In genomic region chr5:92212231-92212630, GRCm38 (mm10) we compare ENCODE assay signal across 30 mouse cellular contexts. TPM values are rescaled to one million over a fixed set of nuclear protein-coding genes. Genes with fewer than 3 reads are reported as not detected.
DNase-seq lines count a peak whose midpoint lies in the region; ATAC-seq and TF ChIP-seq lines count a peak whose summit lies in the region.
"Had no signal": no experiment of that assay in that cellular context is flagged by ENCODE, and none has a peak within 500 bp of the region (broad histone marks: within the 10 kb centered on the region; RNA-seq: fewer than 3 reads in every experiment).

No protein-coding gene starts in this region.

- no peaks in the 10 kb centered on the region for H3K27me3 ChIP-seq in heart, adult 2 months (ENCODE audit: control insufficient read depth, insufficient read depth, low read length)
- no peaks in the 10 kb centered on the region for H3K27me3 ChIP-seq in kidney, adult 2 months (replicated peaks; ENCODE audit: control insufficient read depth, insufficient read depth, low read length)
- no peaks in the 10 kb centered on the region for H3K27me3 ChIP-seq in intestine, postnatal 0 days (replicated peaks; ENCODE audit: control insufficient read depth, insufficient read depth, low read length)
- H3K27me3 ChIP-seq: forebrain, embryonic 13.5 days; hindbrain, embryonic 12.5 days; hindbrain, embryonic 15.5 days had no signal

- no peak overlapping the region for H3K4me2 ChIP-seq in intestine, postnatal 0 days (replicated peaks; ENCODE audit: low read depth)
- H3K4me2 ChIP-seq: forebrain, embryonic 13.5 days; hindbrain, embryonic 12.5 days; hindbrain, embryonic 15.5 days had no signal

- WGBS in heart, adult 2 months, result 84% methylated on average over 4 of the region's 4 CpGs
- WGBS in kidney, adult 2 months, result 83% methylated on average over 4 of the region's 4 CpGs
- WGBS in intestine, postnatal 0 days, result 87% methylated on average over 4 of the region's 4 CpGs

- intact Hi-C loops in heart, adult 2 months (cut with DNase I), result no loop called here

- H3K4me1 ChIP-seq in heart, adult 2 months (ENCODE audit: control insufficient read depth, insufficient read depth, low read length), result no peaks in the 10 kb centered on the region
- no peaks in the 10 kb centered on the region for H3K4me1 ChIP-seq in kidney, adult 2 months (ENCODE audit: control insufficient read depth, insufficient read depth, low read length)
- H3K4me1 ChIP-seq in intestine, postnatal 0 days (replicated peaks; ENCODE audit: control insufficient read depth, insufficient read depth, low read length), result no peaks in the 10 kb centered on the region
- H3K4me1 ChIP-seq: forebrain, embryonic 10.5 days; forebrain, embryonic 13.5 days; hindbrain, embryonic 12.5 days; hindbrain, embryonic 15.5 days had no signal

- TF ChIP-seq CTCF in heart, adult 2 months (IDR thresholded peaks at IDR 0.05), result no peak
- TF ChIP-seq CTCF in kidney, adult 2 months (conservative IDR thresholded peaks at IDR 0.05; ENCODE audit: insufficient read depth, insufficient read length, low read depth, low read length), result no peak
- TF ChIP-seq CTCF in intestine, postnatal 0 days (IDR thresholded peaks at IDR 0.05; ENCODE audit: low read depth), result no peak
- TF ChIP-seq CTCF in layer of hippocampus, adult 2 months (conservative IDR thresholded peaks at IDR 0.05), result no peak

- DNase-seq in heart, adult 11 months, result peak; percentile 79
- no peak for DNase-seq in heart, adult 2 months
- peak; percentile 12 for DNase-seq in kidney, adult 2 months
- DNase-seq in kidney, adult 8-10 months, result no peak
- DNase-seq in adipocyte (ENCODE audit: low spot score), result peak; percentile 82
- DNase-seq in layer of hippocampus, adult 2 months (ENCODE audit: low spot score in 2 of 2), result no peak
- DNase-seq: cerebellum, adult 18-20 months; cerebellum, adult 9-10 months; cerebellum, postnatal 14 days; gastrocnemius, postnatal 10 days; gastrocnemius, postnatal 36 days had no signal

- ATAC-seq in intestine, postnatal 0 days, result peak; percentile 61
- ATAC-seq: CD4-positive, CD25-positive, alpha-beta regulatory T cell, adult 4 months; forebrain, embryonic 13.5 days; forebrain, embryonic 16.5 days had no signal

- H3K27ac ChIP-seq in heart, adult 2 months, result no peak overlapping the region
- no peak overlapping the region for H3K27ac ChIP-seq in kidney, adult 2 months (ENCODE audit: insufficient read depth, low read depth, low read length)
- no peak overlapping the region for H3K27ac ChIP-seq in intestine, postnatal 0 days (ENCODE audit: low read depth, low read length)
- no peak overlapping the region for H3K27ac ChIP-seq in layer of hippocampus, adult 2 months
- H3K27ac ChIP-seq: forebrain, embryonic 10.5 days; forebrain, embryonic 13.5 days; hindbrain, embryonic 12.5 days; hindbrain, embryonic 15.5 days had no signal

- H3K36me3 ChIP-seq in heart, adult 2 months (ENCODE audit: control insufficient read depth, insufficient read depth, low read length), result no peaks in the 10 kb centered on the region
- H3K36me3 ChIP-seq in kidney, adult 2 months (ENCODE audit: control insufficient read depth, insufficient read depth, low read length), result no peaks in the 10 kb centered on the region
- H3K36me3 ChIP-seq in intestine, postnatal 0 days (ENCODE audit: control insufficient read depth, insufficient read depth), result no peaks in the 10 kb centered on the region
- H3K36me3 ChIP-seq: forebrain, embryonic 10.5 days; hindbrain, embryonic 12.5 days; hindbrain, embryonic 15.5 days had no signal

- TF ChIP-seq POLR2A in heart, adult 2 months (IDR thresholded peaks at IDR 0.05; ENCODE audit: insufficient read depth, low read depth, low read length), result no peak
- no peak for TF ChIP-seq POLR2A in kidney, adult 2 months (IDR thresholded peaks at IDR 0.05; ENCODE audit: low read depth, low read length)

- no peaks in the 10 kb centered on the region for H3K9me3 ChIP-seq in intestine, postnatal 0 days (ENCODE audit: control insufficient read depth)
- H3K9me3 ChIP-seq: forebrain, embryonic 10.5 days; forebrain, embryonic 13.5 days; hindbrain, embryonic 12.5 days; hindbrain, embryonic 15.5 days had no signal

- no peak overlapping the region for H3K9ac ChIP-seq in heart, adult 2 months (ENCODE audit: low read depth, low read length)
- no peak overlapping the region for H3K9ac ChIP-seq in intestine, postnatal 0 days (ENCODE audit: low read depth, low read length)
- H3K9ac ChIP-seq: forebrain, embryonic 13.5 days; hindbrain, embryonic 12.5 days; hindbrain, embryonic 15.5 days had no signal

- H3K4me3 ChIP-seq in heart, adult 2 months, result no peak overlapping the region
- H3K4me3 ChIP-seq in kidney, adult 2 months (ENCODE audit: insufficient read depth, low read depth, low read length), result no peak overlapping the region
- no peak overlapping the region for H3K4me3 ChIP-seq in intestine, postnatal 0 days (ENCODE audit: low read depth, low read length)
- no peak overlapping the region for H3K4me3 ChIP-seq in layer of hippocampus, adult 2 months
- H3K4me3 ChIP-seq: forebrain, embryonic 10.5 days; forebrain, embryonic 13.5 days; hindbrain, embryonic 12.5 days; hindbrain, embryonic 15.5 days had no signal

- H3K79me2 ChIP-seq in heart, adult 2 months (replicated peaks; ENCODE audit: control insufficient read depth, insufficient read depth, low read length), result no peaks in the 10 kb centered on the region

- no peak for TF ChIP-seq EP300 in heart, adult 2 months (IDR thresholded peaks at IDR 0.05; ENCODE audit: insufficient read depth, low read depth, low read length)

RNA-seq across cellular contexts. Expression of gene U90926, which starts 3.0 kb away (rescaled TPM):
- not detected for total RNA-seq in heart, adult 2 months (2021)
- polyA plus RNA-seq in heart, adult 2 months (2012; rRNA removed), result not detected in 2 replicates
- not detected in 2 replicates for polyA plus RNA-seq in kidney, adult 2 months (2012; rRNA removed)
- not detected in 2 replicates for polyA plus RNA-seq in intestine, postnatal 0 days (2015; fragmentation: Nextera tagmentation; extraction: Ambion mirVana)
- not detected for total RNA-seq in layer of hippocampus, adult 2 months (2021)
- total RNA-seq: adrenal gland, postnatal 36 days; gastrocnemius, adult 18-20 months; gastrocnemius, postnatal 10 days; gastrocnemius, postnatal 36 days; granulocyte monocyte progenitor cell, adult 5-6 weeks; heart, postnatal 25 days; hematopoietic stem cell, adult 5-6 weeks; MEL had no signal
- polyA plus RNA-seq: CD4-positive, CD25-positive, alpha-beta regulatory T cell, adult 4 months; embryonic facial prominence, embryonic 11.5 days; embryonic facial prominence, embryonic 14.5 days; forebrain, embryonic 10.5 days; forebrain, embryonic 13.5 days; forebrain, embryonic 16.5 days; heart, embryonic 14.5 days; heart, postnatal 0 days; hindbrain, embryonic 12.5 days; hindbrain, embryonic 15.5 days; intestine, embryonic 14.5 days had no signal

RNA-seq across cellular contexts. Expression of gene Ppef2, which starts 43.8 kb away (rescaled TPM):
- total RNA-seq in heart, adult 2 months (2021), result not detected
- 0.44 and 0.74 TPM in 2 replicates for polyA plus RNA-seq in heart, adult 2 months (2012; rRNA removed)
- polyA plus RNA-seq in kidney, adult 2 months (2012; rRNA removed), result 0.45 TPM in 2 replicates
- polyA plus RNA-seq in intestine, postnatal 0 days (2015; fragmentation: Nextera tagmentation; extraction: Ambion mirVana), result 0.16 and 0.27 TPM in 2 replicates
- total RNA-seq in layer of hippocampus, adult 2 months (2021), result 1 to 10 TPM; 1.0 to 1.1 TPM
- total RNA-seq: adrenal gland, postnatal 36 days; gastrocnemius, adult 18-20 months; gastrocnemius, postnatal 10 days; gastrocnemius, postnatal 36 days; granulocyte monocyte progenitor cell, adult 5-6 weeks; hematopoietic stem cell, adult 5-6 weeks had no signal
- polyA plus RNA-seq: C2C12; embryonic facial prominence, embryonic 11.5 days; forebrain, embryonic 10.5 days; forebrain, embryonic 13.5 days; heart, embryonic 14.5 days; heart, postnatal 0 days had no signal

Comparison
In these comparisons a context has a peak if more than half of its experiments do, and no peak if none do; other contexts are left out.
1. DNase-seq: peak in heart, adult 11 months (single experiment), kidney, adult 2 months (single experiment) and adipocyte (single experiment); none in heart, adult 2 months (0 of 2), kidney, adult 8-10 months (0 of 2) and layer of hippocampus, adult 2 months (0 of 2).